Mouse (Mus musculus): ENCODE measurements around the gene Cd5.

Cd5 gene

DNA sequence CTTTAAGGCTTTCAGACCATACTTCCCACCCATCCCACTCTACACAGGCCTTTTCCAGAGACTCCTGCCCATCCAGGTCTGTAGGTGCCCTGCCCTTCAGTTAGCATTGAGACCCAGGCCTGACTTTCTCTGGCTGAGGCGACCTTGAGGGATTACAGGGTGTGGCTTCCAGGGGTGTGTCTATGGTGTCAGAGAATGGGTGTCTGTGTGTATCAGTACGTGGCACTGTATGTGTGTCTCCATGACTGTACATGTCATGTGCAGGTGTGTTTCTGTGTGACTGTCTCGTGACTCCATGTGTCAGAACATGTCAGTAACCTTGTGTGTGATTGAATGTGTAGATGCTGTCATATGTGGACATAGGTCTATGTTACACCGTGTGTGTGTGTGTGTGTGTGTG lies 67.5 kb downstream of the Cd5 start:
- no peak for DNase-seq (ENCODE audit: low read depth, low spot score)
